Mouse (Mus musculus) limb, embryonic 14.5 days (tissue): ENCODE results near the gene Ccnjl. TPM values are rescaled to one million over a fixed set of nuclear protein-coding genes. Genes with fewer than 3 reads are reported as not detected.
A peak's percentile ranks its signal among the peaks of the same experiment; 100 is the strongest.

Experiments used
- ATAC-seq: fragments of 200-750 bp; cut with Nextera tagmentation; 2 replicates; pipeline ENCODE4 v1.8.0; 2017; ENCODE audit warnings: low read depth, moderate number of reproducible peaks, moderate TSS enrichment; ENCODE audit not compliant: low FRiP score
- DNase-seq: peaks from one replicate; pipeline ENCODE4 v3.0.0-alpha.2; 2015; ENCODE audit warnings: low spot score
- H3K27ac ChIP-seq: fragments of 300-500 bp; sonication (generic); replicated peaks from 2 replicates; pipeline ENCODE4 v1.5.1; 2014; ENCODE audit warnings: low read depth, mild to moderate bottlenecking, low read length, moderate library complexity, mixed read lengths
- H3K27me3 ChIP-seq: fragments of 300-500 bp; sonication (generic); 2 replicates; pipeline ENCODE4 v1.6.1; 2014; ENCODE audit warnings: low read length, mixed read lengths; ENCODE audit not compliant: control insufficient read depth, insufficient read depth
- H3K36me3 ChIP-seq: fragments of 300-500 bp; sonication (generic); 2 replicates; pipeline ENCODE4 v1.6.1; 2014; ENCODE audit warnings: mild to moderate bottlenecking, low read length, moderate library complexity, mixed read lengths; ENCODE audit not compliant: control insufficient read depth, insufficient read depth
- H3K4me1 ChIP-seq: fragments of 300-500 bp; sonication (generic); 2 replicates; pipeline ENCODE4 v1.6.1; 2014; ENCODE audit warnings: antibody characterized with exemption, low read length, mixed read lengths; ENCODE audit not compliant: control insufficient read depth, insufficient read depth
- H3K4me2 ChIP-seq: fragments of 300-500 bp; sonication (generic); replicated peaks from 2 replicates; pipeline ENCODE4 v1.6.1; 2014; ENCODE audit warnings: low read depth, mild to moderate bottlenecking, low read length, moderate library complexity; ENCODE audit not compliant: severe bottlenecking
- H3K4me3 ChIP-seq: fragments of 300-500 bp; sonication (generic); replicated peaks from 2 replicates; pipeline ENCODE4 v1.5.1; 2014; ENCODE audit warnings: low read length
- H3K9ac ChIP-seq: fragments of 300-500 bp; sonication (generic); 2 replicates; pipeline ENCODE4 v1.6.1; 2014; ENCODE audit warnings: mild to moderate bottlenecking, low read depth, low read length, moderate library complexity; ENCODE audit not compliant: severe bottlenecking
- H3K9me3 ChIP-seq: fragments of 300-500 bp; sonication (generic); 2 replicates; pipeline ENCODE4 v1.6.1; 2016; ENCODE audit warnings: low read length; ENCODE audit not compliant: control insufficient read depth
- POLR2A ChIP-seq: fragments of 200-500 bp; IDR thresholded peaks from 2 replicates; pipeline ENCODE4 v1.8.0; 2012; ENCODE audit warnings: inconsistent platforms, mild to moderate bottlenecking, moderate library complexity, borderline replicate concordance; ENCODE audit not compliant: insufficient read depth, insufficient read length; ENCODE audit errors: extremely low read depth
- WGBS: fragments of 180-500 bp; shearing (Covaris S2); extraction: QIAGEN DNeasy Blood & Tissue Kit; methylation state at CpG from one replicate; pipeline ENCODE4 v1.1.7; 2014; 5-methylcytosine and 5-hydroxymethylcytosine counted together
- polyA plus RNA-seq, 2 experiments: library from polyadenylated mRNA; depleted of rRNA in 1 of 2; stranded (reverse) in 1 of 2; unstranded in 1 of 2; fragments of >200 nt; fragmentation: Nextera tagmentation in 1 of 2; extraction: Ambion mirVana in 1 of 2; gene quantifications; 2 replicates each; pipeline versions ENCODE4 v1.2.1 to v1.2.3; 2012 to 2014

Gene Ccnjl
- polyA plus RNA-seq, 2 experiments = 5.1 to 7.7 TPM

GRCm38 (mm10) chr11:43520521-43520920, 8.1 kb upstream of the Ccnjl start:
- Histone ChIP-seq H3K36me3 (no peaks in the 10 kb centered on the region), H3K27me3 (no peaks in the 10 kb centered on the region), H3K9ac (no peak overlapping the region), H3K4me3 (no peak overlapping the region), H3K4me1 (no peaks in the 10 kb centered on the region), H3K27ac (no peak overlapping the region), H3K9me3 (no peaks in the 10 kb centered on the region), H3K4me2 (no peak overlapping the region)
- no peak for TF ChIP-seq POLR2A
- ATAC-seq = no peak
- 65% methylated on average over 3 of the region's 3 CpGs for WGBS
- no peak for DNase-seq

GRCm38 (mm10) chr11:43528078-43528682, 404 bp upstream of the Ccnjl start:
- no peaks in the 10 kb centered on the region for H3K9me3 ChIP-seq
- peak overlapping the region; percentile 79 for H3K4me3 ChIP-seq
- H3K4me1 ChIP-seq = peaks cover 8% of the 10 kb centered on the region
- ATAC-seq (peak; percentile 31), DNase-seq (peak; percentile 40)
- 2% methylated on average over 13 of the region's 25 CpGs for WGBS
- peak overlapping the region; percentile 89 for H3K4me2 ChIP-seq
- H3K9ac ChIP-seq = peak overlapping the region; percentile 89
- H3K27ac ChIP-seq = peak overlapping the region; percentile 58
- H3K27me3 ChIP-seq = no peaks in the 10 kb centered on the region
- H3K36me3 ChIP-seq = peaks cover 12% of the 10 kb centered on the region
- TF ChIP-seq POLR2A = no peak

DNA sequence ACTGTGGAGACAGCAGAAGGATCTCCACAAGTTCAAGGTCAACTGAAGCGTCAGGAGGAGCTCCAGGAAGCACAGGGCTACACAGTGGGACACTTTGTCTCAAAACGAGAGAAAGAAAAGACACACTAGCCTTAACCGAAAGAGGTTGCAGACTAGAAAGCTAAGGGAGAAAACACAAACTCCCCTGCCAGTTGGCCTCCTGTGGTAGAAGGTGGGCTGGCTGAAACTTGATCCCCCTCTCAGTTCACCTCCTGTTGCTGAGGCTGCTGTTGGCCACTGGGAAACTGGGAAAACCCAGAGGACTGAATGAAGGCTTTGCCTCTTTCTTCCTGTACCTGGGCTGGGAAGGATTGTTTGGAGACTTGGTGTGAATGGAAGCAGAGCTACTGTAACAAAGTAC, 1.5 kb downstream of the Ccnjl start:
- DNase-seq (no peak), ATAC-seq (no peak)
- Histone ChIP-seq H3K27me3 (no peaks in the 10 kb centered on the region), H3K9ac (0 out of 2 replicates have a peak overlapping the region, but pooled peaks have one; percentile 12), H3K4me3 (no peak overlapping the region; the same call in none of the 2 replicates), H3K9me3 (no peaks in the 10 kb centered on the region), H3K4me2 (peak overlapping the region; percentile 89), H3K27ac (no peak overlapping the region), H3K36me3 (peaks cover 20% of the 10 kb centered on the region), H3K4me1 (peaks cover 8% of the 10 kb centered on the region)
- TF ChIP-seq POLR2A = no peak
- 11% methylated on average over 3 of the region's 3 CpGs for WGBS

GRCm38 (mm10) chr11:43531619-43532018, 3.0 kb downstream of the Ccnjl start:
- TF ChIP-seq POLR2A = no peak
- Histone ChIP-seq H3K4me2 (no peak overlapping the region), H3K27ac (no peak overlapping the region), H3K27me3 (no peaks in the 10 kb centered on the region), H3K9ac (no peak overlapping the region), H3K4me1 (peaks cover 8% of the 10 kb centered on the region), H3K9me3 (no peaks in the 10 kb centered on the region), H3K36me3 (peaks cover 23% of the 10 kb centered on the region), H3K4me3 (no peak overlapping the region)
- WGBS = 82% methylated on average over 5 of the region's 5 CpGs
- no peak for ATAC-seq
- DNase-seq = no peak

GRCm38 (mm10) chr11:43537074-43537473, 8.5 kb downstream of the Ccnjl start:
- Histone ChIP-seq H3K9ac (no peak overlapping the region), H3K4me3 (no peak overlapping the region), H3K27me3 (no peaks in the 10 kb centered on the region), H3K36me3 (peaks cover 27% of the 10 kb centered on the region), H3K9me3 (no peaks in the 10 kb centered on the region), H3K4me1 (peaks cover 3% of the 10 kb centered on the region; the same call in 1 of the 2 replicates), H3K4me2 (no peak overlapping the region), H3K27ac (no peak overlapping the region)
- WGBS = 91% methylated on average over 6 of the region's 6 CpGs
- TF ChIP-seq POLR2A = no peak
- DNase-seq (no peak), ATAC-seq (no peak)
